7 mouse cellular contexts compared by ENCODE assay signal in the genomic region with DNA sequence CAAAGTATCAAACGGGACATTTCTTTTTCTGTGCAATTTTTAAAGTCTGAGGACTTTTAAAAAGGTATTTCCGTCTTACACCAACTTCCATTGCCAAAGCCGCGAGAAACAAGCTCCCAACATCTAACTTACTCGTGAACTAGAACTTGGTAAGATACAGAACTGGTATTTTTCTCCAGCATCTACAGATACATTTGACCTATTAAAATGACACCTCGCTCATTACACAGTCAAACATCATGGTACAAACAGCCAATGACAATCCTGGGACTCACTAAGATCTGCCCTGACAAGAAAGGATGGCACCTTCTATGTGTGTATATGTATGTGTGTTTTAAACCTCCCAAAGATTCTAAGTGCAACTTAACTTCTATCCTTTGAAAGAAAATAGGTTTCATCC. TPM values are rescaled to one million over a fixed set of nuclear protein-coding genes. Genes with fewer than 3 reads are reported as not detected.
DNase-seq lines count a peak whose midpoint lies in the region; ATAC-seq and TF ChIP-seq lines count a peak whose summit lies in the region.

No protein-coding gene starts in this region.

- peaks cover 10% of the 10 kb centered on the region; the same call in 1 of the 2 replicates for H3K4me1 ChIP-seq in embryonic facial prominence, embryonic 12.5 days
- peaks cover 9% of the 10 kb centered on the region for H3K4me1 ChIP-seq in hindbrain, postnatal 0 days (ENCODE audit: insufficient read depth, low read length)
- peaks cover 29% of the 10 kb centered on the region for H3K4me1 ChIP-seq in midbrain, embryonic 16.5 days (ENCODE audit: control insufficient read depth, insufficient read depth, low read length)

- H3K9me3 ChIP-seq in embryonic facial prominence, embryonic 12.5 days, result no peaks in the 10 kb centered on the region
- no peaks in the 10 kb centered on the region for H3K9me3 ChIP-seq in hindbrain, postnatal 0 days (ENCODE audit: low read length)
- no peaks in the 10 kb centered on the region for H3K9me3 ChIP-seq in midbrain, embryonic 16.5 days (replicated peaks; ENCODE audit: control insufficient read depth, low read length, poor library complexity, severe bottlenecking)

- H3K36me3 ChIP-seq in embryonic facial prominence, embryonic 12.5 days, result no peaks in the 10 kb centered on the region
- H3K36me3 ChIP-seq in hindbrain, postnatal 0 days (ENCODE audit: insufficient read depth, low read length), result no peaks in the 10 kb centered on the region
- H3K36me3 ChIP-seq in midbrain, embryonic 16.5 days (ENCODE audit: control insufficient read depth, insufficient read depth, low read length), result no peaks in the 10 kb centered on the region

- no peaks in the 10 kb centered on the region for H3K27me3 ChIP-seq in embryonic facial prominence, embryonic 12.5 days
- H3K27me3 ChIP-seq in hindbrain, postnatal 0 days (ENCODE audit: insufficient read depth, low read length), result no peaks in the 10 kb centered on the region
- no peaks in the 10 kb centered on the region for H3K27me3 ChIP-seq in midbrain, embryonic 16.5 days (ENCODE audit: control insufficient read depth, insufficient read depth, low read depth, low read length)

- peak overlapping the region; percentile 96 for H3K4me3 ChIP-seq in embryonic facial prominence, embryonic 12.5 days
- peak overlapping the region; percentile 98 for H3K4me3 ChIP-seq in hindbrain, postnatal 0 days (ENCODE audit: low read length)
- H3K4me3 ChIP-seq in midbrain, embryonic 16.5 days (ENCODE audit: low read depth, low read length), result peak overlapping the region; percentile 86

- TF ChIP-seq CTCF in hindbrain, postnatal 0 days (IDR thresholded peaks at IDR 0.05; ENCODE audit: low read depth), result no peak

- H3K27ac ChIP-seq in embryonic facial prominence, embryonic 12.5 days, result no peak overlapping the region
- H3K27ac ChIP-seq in hindbrain, postnatal 0 days, result peak overlapping the region; percentile 99; the same call in 1 of the 2 replicates
- no peak overlapping the region for H3K27ac ChIP-seq in midbrain, embryonic 16.5 days (ENCODE audit: low read length)

- ATAC-seq in embryonic facial prominence, embryonic 12.5 days (ENCODE audit: insufficient number of reproducible peaks, insufficient read depth, low FRiP score, low TSS enrichment), result no peak
- no peak for ATAC-seq in hindbrain, postnatal 0 days
- no peak for ATAC-seq in midbrain, embryonic 16.5 days

- peak overlapping the region; percentile 66 for H3K9ac ChIP-seq in embryonic facial prominence, embryonic 12.5 days
- H3K9ac ChIP-seq in hindbrain, postnatal 0 days (replicated peaks; ENCODE audit: low read length), result peak overlapping the region; percentile 98
- H3K9ac ChIP-seq in midbrain, embryonic 16.5 days (ENCODE audit: low read depth, low read length), result peak overlapping the region; percentile 54; the same call in 1 of the 2 replicates

- intact Hi-C loops in left cerebral cortex, postnatal 10 days (cut with DNase I), result loop anchor here (5.0 kb wide), 1 partner anchor 60 kb away; no protein-coding TSS in a partner anchor

- WGBS in embryonic facial prominence, embryonic 12.5 days, result 1% methylated on average over 6 of the region's 6 CpGs
- WGBS in hindbrain, postnatal 0 days, result under 1% methylated on average over 6 of the region's 6 CpGs
- WGBS in midbrain, embryonic 16.5 days, result 1% methylated on average over 6 of the region's 6 CpGs

- peak overlapping the region; percentile 90 for H3K4me2 ChIP-seq in embryonic facial prominence, embryonic 12.5 days (replicated peaks)
- H3K4me2 ChIP-seq in hindbrain, postnatal 0 days (ENCODE audit: low read depth, low read length), result peak overlapping the region; percentile 100
- H3K4me2 ChIP-seq in midbrain, embryonic 16.5 days (ENCODE audit: low read length), result peak overlapping the region; percentile 69

- DNase-seq in 3T3-L1 (ENCODE audit: low read depth, low spot score), result peak; percentile 75
- peak; percentile 78 for DNase-seq in CD4-positive, CD25-positive, alpha-beta regulatory T cell, adult 2 months (ENCODE audit: low read depth, low spot score)
- peak; percentile 3 for DNase-seq in hindbrain, postnatal 0 days (ENCODE audit: low spot score)
- no peak for DNase-seq in left cerebral cortex, postnatal 10 days (ENCODE audit: extremely low spot score in 1 of 2, low spot score in 2 of 2)
- DNase-seq in adrenal gland, adult 18-20 months (ENCODE audit: low spot score in 2 of 2), result no peak

RNA-seq across cellular contexts. Expression of a gene that starts 1.5 kb away (rescaled TPM):
- polyA plus RNA-seq in embryonic facial prominence, embryonic 12.5 days (2016; fragmentation: Nextera tagmentation; extraction: Ambion mirVana), result 21.8 and 22.6 TPM in 2 replicates
- 12.5 and 14.0 TPM in 2 replicates for total RNA-seq in hindbrain, postnatal 0 days (2014; rRNA removed)
- polyA plus RNA-seq in hindbrain, postnatal 0 days (2015; fragmentation: Nextera tagmentation; extraction: Ambion mirVana), result 10.8 and 10.9 TPM in 2 replicates
- polyA plus RNA-seq in midbrain, embryonic 16.5 days (2015; fragmentation: Nextera tagmentation; extraction: Ambion mirVana), result 13.3 and 15.1 TPM in 2 replicates
- total RNA-seq in left cerebral cortex, postnatal 10 days (2021), result 10 to 100 TPM; 28.8 to 30.2 TPM
- 10 to 100 TPM; 37.4 to 45.7 TPM for total RNA-seq in adrenal gland, adult 18-20 months (2021)

Comparison
In these comparisons a context has a peak if more than half of its experiments do, and no peak if none do; other contexts are left out.
1. DNase-seq: peak in 3T3-L1 (single experiment), CD4-positive, CD25-positive, alpha-beta regulatory T cell, adult 2 months (single experiment) and hindbrain, postnatal 0 days (single experiment); none in left cerebral cortex, postnatal 10 days (0 of 2) and adrenal gland, adult 18-20 months (0 of 2).
2. Peak in every context shown above with its lines, with median percentiles within 50 percentile points of each other: H3K4me2 ChIP-seq, H3K4me3 ChIP-seq and H3K9ac ChIP-seq.